Mouse (Mus musculus) thymus, postnatal 10 days (tissue): Measurements from ENCODE around the gene Atp6v0e.

ENCODE experiments used
- DNase-seq, 2 experiments: peaks; one replicate each; pipeline ENCODE4 v3.0.0; 2021; ENCODE audit warnings: low spot score in 2 of 2

Atp6v0e gene

DNA sequence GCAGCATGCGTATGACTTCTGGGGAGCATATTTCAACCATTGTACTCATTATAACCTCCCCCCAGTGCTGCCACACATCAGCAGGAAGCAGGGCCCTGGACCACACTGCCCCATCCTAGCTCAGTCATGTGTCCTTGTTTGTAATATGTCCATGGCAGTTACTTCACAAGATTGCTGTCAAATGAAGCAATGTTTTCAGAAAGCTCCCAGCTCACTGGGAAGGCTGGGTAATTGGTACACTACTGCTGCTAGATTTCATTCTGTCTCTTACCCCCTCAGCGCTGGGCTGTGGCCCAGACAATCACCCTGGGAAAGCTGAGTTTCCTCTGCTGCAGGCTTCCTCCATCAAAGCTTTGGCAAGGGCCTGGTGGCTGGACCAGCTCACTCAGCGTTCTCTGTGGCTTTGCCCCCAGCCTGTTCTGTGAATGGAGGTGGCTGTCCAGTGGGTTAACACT lies 22.7 kb upstream of the Atp6v0e start:
- no peak for DNase-seq

GRCm38 (mm10) chr17:26643456-26643855 lies 19.6 kb upstream of the Atp6v0e start:
- no peak for DNase-seq

DNA sequence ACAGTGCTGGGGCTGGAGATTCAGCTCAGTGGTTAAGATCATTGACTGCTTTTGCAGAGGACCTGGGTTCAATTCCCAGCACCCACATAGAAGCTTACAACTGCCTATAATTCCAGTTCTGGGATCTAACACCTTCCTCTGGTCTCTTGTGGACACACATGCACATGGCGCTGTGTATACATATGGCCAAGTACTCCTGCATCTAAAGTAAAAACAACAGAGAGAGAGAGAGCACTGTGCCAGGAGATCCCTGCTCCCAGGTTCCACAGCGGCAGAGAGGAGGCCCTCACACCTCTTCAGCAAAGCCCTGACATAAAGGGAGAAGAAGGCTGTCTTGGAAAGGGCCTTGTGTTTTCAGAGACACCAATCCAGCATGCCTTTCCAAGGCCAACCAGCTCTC lies 19.0 kb upstream of the Atp6v0e start:
- no peak for DNase-seq

DNA sequence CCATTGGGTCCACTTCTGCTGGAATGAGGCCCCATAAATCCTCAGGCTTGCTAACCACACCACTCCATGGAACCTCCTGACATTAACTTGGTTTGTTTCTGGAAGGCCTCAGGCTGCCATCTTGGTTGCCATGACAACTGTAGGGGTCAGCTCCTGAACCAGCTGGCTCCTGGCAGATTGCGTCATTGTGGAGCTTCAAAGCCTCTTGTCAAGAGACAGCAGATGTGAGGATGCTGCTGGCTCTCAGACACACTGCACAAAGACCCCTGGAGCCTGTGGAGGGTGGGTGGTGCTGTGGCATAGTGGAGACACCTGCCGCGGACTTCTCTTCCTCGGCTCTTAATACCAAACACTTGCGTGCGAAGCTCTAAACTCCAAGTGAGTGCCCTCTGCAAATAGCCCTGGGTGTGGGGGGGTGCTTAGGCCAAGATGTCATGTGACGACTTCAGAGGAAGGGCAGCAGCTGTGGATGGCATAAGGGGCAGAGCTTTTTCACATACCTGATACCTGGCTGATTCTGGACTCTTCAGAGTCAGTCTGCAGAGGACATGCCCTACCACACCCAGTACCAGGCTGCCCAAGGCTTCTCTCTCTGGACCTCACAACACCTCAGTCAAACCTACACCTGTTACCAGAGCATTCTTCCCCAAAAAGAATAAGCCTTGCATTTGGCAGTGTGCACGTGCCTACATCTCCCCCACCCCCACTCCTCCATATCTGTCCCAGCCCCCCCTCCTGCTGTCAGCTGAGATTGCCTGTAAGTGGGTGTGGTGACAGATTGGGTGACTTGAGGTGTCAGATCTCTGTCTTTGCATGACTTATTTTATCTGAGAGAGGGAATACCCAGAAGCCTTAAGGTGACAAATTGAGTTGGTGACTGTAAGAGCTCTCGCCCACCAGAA lies 18.3 kb upstream of the Atp6v0e start:
- no peak for DNase-seq

DNA sequence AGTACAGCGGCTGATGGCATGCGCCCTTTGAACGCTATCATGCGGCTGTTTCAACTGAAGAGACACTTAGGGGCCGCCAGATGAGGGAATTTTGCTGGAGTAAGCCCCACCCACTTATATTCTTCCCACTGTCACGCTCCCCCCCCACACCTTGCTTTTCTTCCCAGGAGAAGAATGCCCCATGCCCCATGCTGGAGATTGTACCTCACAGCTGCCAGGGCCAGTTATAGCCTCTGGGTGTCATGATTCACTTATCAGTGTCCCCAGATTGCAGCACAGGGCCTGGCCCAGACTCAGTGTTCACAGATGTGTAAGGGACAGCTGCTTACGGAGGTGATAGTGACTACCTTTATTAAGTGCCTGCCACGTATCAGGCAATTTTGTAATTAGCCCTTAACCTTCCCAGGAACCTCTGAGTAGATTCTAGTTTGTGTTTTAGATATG lies 17.6 kb upstream of the Atp6v0e start:
- DNase-seq = no peak

GRCm38 (mm10) chr17:26647283-26647682 lies 15.7 kb upstream of the Atp6v0e start:
- no peak for DNase-seq

- DNase-seq = no peak
Observed at GRCm38 (mm10) chr17:26649565-26649964, 13.5 kb upstream of the Atp6v0e start.

GRCm38 (mm10) chr17:26650451-26651363 lies 12.3 kb upstream of the Atp6v0e start:
- DNase-seq = no peak

DNA sequence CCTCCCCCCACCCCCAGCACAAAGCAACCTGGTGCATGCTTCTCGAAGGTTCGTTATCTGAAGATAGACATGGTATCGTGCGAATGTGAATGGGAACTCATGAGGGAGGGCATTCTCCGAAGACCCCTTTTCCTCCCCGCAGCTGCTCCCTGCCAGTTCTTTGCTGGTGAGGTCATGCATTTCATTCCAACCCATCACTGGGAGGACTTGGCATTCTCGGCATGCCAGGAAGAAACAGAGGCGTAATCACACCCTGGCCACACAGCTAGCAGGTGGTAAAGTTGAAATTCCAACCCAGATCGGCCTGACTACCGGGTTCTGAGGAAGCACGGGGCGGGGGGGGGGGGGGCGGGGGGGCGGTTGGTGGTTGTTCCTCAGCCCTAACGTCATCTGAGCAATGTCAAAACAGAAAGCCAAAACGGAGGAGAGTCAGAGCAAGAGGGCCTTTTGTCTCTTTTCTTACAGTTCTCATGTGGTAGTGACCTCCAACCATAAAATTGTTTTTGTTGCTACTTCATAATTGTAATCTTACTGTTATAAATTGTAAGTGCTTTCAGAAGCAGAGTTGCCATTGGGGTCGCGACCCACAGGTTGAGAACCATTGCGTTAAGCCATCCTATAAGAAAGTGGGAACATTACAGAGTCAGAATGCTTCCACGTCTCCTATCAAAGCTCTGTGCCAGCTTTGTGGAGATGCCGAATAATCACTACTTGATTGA lies 4.0 kb upstream of the Atp6v0e start:
- DNase-seq = no peak

- DNase-seq = no peak
Observed at GRCm38 (mm10) chr17:26659573-26659915, 3.5 kb upstream of the Atp6v0e start.

GRCm38 (mm10) chr17:26660192-26660912 lies 2.7 kb upstream of the Atp6v0e start:
- DNase-seq = peak; percentile 64 to 78

DNA sequence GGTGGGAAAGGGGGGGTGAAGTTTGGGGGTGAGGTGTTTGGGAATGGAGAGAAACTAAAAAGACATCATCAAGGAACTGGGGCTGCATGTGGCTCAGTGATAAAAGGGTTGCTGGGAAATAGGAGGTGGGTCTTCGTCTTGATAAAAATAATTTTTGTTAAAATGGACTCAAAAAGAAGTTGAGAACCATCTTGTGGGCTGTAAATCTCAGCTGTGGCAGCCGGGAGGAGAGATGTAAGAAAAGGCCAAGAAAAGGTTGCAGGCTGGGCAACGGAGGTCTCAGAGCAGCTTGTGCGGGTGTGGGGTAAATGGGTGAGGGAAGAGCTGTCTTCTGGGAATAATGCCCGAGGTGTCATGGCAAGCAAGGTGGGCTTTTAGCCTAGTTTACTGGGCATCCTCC lies 827 bp upstream of the Atp6v0e start:
- no peak for DNase-seq

DNA sequence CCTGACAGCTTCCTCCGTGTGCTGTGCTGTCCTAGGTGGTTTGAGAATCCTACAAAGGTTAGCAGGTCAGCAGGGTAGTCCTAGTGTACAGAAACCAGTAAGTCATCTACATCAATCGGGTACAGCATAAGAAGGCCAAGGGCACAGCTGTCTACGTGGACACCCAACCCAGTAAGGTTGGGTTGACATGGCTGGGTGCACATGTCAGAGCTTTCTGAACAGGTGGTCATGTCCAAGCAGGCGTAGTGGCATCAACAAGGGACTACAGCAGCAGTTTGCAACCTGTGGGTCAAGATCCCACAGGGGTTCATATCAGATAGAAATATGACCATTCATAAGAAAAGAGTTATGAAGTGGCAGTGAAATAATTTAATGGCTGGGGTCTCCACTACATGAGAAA lies 2.6 kb downstream of the Atp6v0e start:
- no peak for DNase-seq

DNA sequence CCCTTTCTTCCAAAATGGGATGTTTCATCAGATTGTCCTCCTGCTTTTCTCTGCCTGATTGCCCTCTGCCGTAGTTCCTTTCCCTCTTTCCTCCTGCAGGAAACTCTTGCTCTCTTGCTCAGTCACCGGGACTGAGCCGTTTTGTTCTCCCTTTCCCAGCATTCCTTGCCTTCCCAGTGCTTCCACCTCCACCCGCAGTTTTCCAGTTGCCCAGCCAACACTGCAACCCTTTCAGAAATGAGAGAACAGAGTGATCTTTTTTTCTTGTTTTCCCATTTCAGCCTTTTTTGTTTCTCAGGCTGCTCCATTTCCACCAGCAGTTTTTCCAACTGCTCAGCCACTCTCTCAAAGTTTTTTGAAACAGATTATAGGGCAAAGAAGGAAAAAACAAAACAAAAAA lies 8.2 kb downstream of the Atp6v0e start:
- no peak for DNase-seq

GRCm38 (mm10) chr17:26675845-26676244 lies 12.8 kb downstream of the Atp6v0e start:
- no peak for DNase-seq

GRCm38 (mm10) chr17:26676252-26676615 lies 13.2 kb downstream of the Atp6v0e start:
- peak; percentile 85 to 88 for DNase-seq

- DNase-seq = peak in 1 of 2 experiments; percentile 53
Observed at GRCm38 (mm10) chr17:26676616-26677376, 13.8 kb downstream of the Atp6v0e start.

DNA sequence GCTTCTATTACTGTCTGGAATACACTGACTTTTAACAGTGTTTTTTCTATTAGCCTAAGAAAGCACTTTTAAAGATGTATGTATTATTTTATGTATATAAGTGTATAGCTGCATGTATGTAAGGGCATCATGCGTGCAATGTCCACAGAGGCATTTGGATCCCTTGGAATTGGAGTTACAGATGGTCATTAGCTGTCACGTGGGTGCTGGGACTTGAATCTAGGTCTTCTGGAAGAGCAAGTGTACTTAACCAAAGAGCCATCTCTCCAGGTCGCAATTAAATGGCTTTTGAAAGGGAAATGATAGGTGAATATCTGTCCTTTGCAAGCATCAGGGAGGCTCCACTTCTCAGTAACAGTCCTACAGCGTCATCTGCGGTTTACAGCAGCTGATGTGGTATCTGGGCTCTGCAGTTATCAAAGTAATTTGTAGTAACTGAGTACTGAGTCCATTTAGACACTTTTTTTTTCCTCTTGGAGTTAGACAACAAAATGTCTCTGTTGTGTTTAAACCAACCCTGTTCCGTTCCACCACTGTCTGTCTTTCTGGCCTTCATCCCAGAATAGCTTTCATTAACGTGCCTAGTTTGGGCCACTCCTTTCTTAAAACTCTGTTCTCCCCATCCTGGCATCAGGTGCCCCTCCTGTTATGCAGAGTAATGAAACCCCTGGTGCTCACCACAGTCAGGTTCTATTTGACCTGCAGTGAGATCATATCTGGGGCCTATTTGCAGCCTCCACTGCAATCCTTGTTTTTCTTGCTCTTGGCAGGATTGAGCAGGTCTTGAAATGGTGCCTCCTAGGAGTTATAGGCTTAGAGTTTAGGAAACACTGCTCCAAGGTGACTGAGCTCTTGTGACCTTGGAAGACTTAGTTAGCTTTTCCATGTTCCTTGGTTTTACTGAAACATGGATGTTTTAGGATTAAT lies 14.9 kb downstream of the Atp6v0e start:
- DNase-seq = no peak

GRCm38 (mm10) chr17:26681276-26681675 lies 18.2 kb downstream of the Atp6v0e start:
- no peak for DNase-seq
